Mouse (Mus musculus) hindbrain, embryonic 11.5 days (tissue): ENCODE measurements around the gene Arhgef38. TPM values are rescaled to one million over a fixed set of nuclear protein-coding genes. Genes with fewer than 3 reads are reported as not detected.
A peak's percentile ranks its signal among the peaks of the same experiment; 100 is the strongest.

Experiments
- ATAC-seq: fragments of 200-750 bp; cut with Nextera tagmentation; 2 replicates; pipeline ENCODE4 v1.8.0; 2017; ENCODE audit warnings: mild to moderate bottlenecking, moderate TSS enrichment, moderate library complexity; ENCODE audit not compliant: low FRiP score
- DNase-seq: peaks from one replicate; pipeline ENCODE4 v3.0.0-alpha.2; 2015; ENCODE audit warnings: low spot score
- H3K27ac ChIP-seq: fragments of 300-500 bp; sonication (generic); 2 replicates; pipeline ENCODE4 v1.5.1; 2014; ENCODE audit warnings: mild to moderate bottlenecking, low read depth, low read length
- H3K27me3 ChIP-seq: fragments of 300-500 bp; sonication (generic); 2 replicates; pipeline ENCODE4 v1.6.1; 2014; ENCODE audit warnings: mild to moderate bottlenecking, low read length, moderate library complexity, mixed read lengths; ENCODE audit not compliant: control insufficient read depth, insufficient read depth
- H3K36me3 ChIP-seq: fragments of 300-500 bp; sonication (generic); 2 replicates; pipeline ENCODE4 v1.6.1; 2014; ENCODE audit warnings: mild to moderate bottlenecking, low read length, moderate library complexity, mixed read lengths; ENCODE audit not compliant: control insufficient read depth, insufficient read depth
- H3K4me1 ChIP-seq: fragments of 300-500 bp; sonication (generic); replicated peaks from 2 replicates; pipeline ENCODE4 v1.6.1; 2014; ENCODE audit warnings: low read length, mixed read lengths; ENCODE audit not compliant: control insufficient read depth, insufficient read depth
- H3K4me2 ChIP-seq: fragments of 300-500 bp; sonication (generic); replicated peaks from 2 replicates; pipeline ENCODE4 v1.6.1; 2014; ENCODE audit warnings: mild to moderate bottlenecking, low read depth, low read length
- H3K4me3 ChIP-seq: fragments of 300-500 bp; sonication (generic); 2 replicates; pipeline ENCODE4 v1.5.1; 2014; ENCODE audit warnings: low read depth, low read length
- H3K9ac ChIP-seq: fragments of 300-500 bp; sonication (generic); 2 replicates; pipeline ENCODE4 v1.6.1; 2014; ENCODE audit warnings: low read depth, low read length
- H3K9me3 ChIP-seq: fragments of 300-500 bp; sonication (generic); 2 replicates; pipeline ENCODE4 v1.6.1; 2016; ENCODE audit warnings: low read length; ENCODE audit not compliant: control insufficient read depth
- WGBS: fragments of 180-500 bp; shearing (Covaris S2); extraction: QIAGEN DNeasy Blood & Tissue Kit; methylation state at CpG from one replicate; pipeline ENCODE4 v1.1.7; 2014; 5-methylcytosine and 5-hydroxymethylcytosine counted together
- polyA plus RNA-seq: library from polyadenylated mRNA; unstranded; fragments of >200 nt; fragmentation: Nextera tagmentation; extraction: Ambion mirVana; gene quantifications from 2 replicates; pipeline ENCODE4 v1.2.1, GENCODE M21; 2014

Arhgef38 gene
- polyA plus RNA-seq, 1 experiment from 2014 or later = 0.23 TPM

- no peak overlapping the region for H3K4me2 ChIP-seq
- H3K36me3 ChIP-seq = no peaks in the 10 kb centered on the region
- no peak for ATAC-seq
- no peak overlapping the region for H3K9ac ChIP-seq
- WGBS = 87% methylated on average over 5 of the region's 5 CpGs
- no peaks in the 10 kb centered on the region for H3K4me1 ChIP-seq
- H3K4me3 ChIP-seq = no peak overlapping the region
- no peak for DNase-seq
- no peak overlapping the region for H3K27ac ChIP-seq
- no peaks in the 10 kb centered on the region for H3K9me3 ChIP-seq
- H3K27me3 ChIP-seq = no peaks in the 10 kb centered on the region
These were observed 76.5 kb downstream of the Arhgef38 start for GRCm38 (mm10) chr3:133158260-133158659.

- 77% methylated on average over 8 of the region's 8 CpGs for WGBS
- H3K9me3 ChIP-seq = no peaks in the 10 kb centered on the region
- H3K27ac ChIP-seq = no peak overlapping the region
- H3K4me3 ChIP-seq = no peak overlapping the region
- DNase-seq (no peak), ATAC-seq (no peak)
- no peaks in the 10 kb centered on the region for H3K36me3 ChIP-seq
- H3K4me1 ChIP-seq = no peaks in the 10 kb centered on the region
- H3K4me2 ChIP-seq = no peak overlapping the region
- no peaks in the 10 kb centered on the region for H3K27me3 ChIP-seq
- H3K9ac ChIP-seq = no peak overlapping the region
These were observed 80.1 kb downstream of the Arhgef38 start for GRCm38 (mm10) chr3:133154683-133155082.

- WGBS = 83% methylated on average over 6 of the region's 6 CpGs
- DNase-seq (no peak), ATAC-seq (no peak)
- H3K9ac ChIP-seq = no peak overlapping the region
- no peaks in the 10 kb centered on the region for H3K36me3 ChIP-seq
- no peak overlapping the region for H3K4me2 ChIP-seq
- no peak overlapping the region for H3K4me3 ChIP-seq
- H3K9me3 ChIP-seq = no peaks in the 10 kb centered on the region
- no peaks in the 10 kb centered on the region for H3K27me3 ChIP-seq
- H3K27ac ChIP-seq = no peak overlapping the region
- no peaks in the 10 kb centered on the region for H3K4me1 ChIP-seq
These were observed 81.1 kb downstream of the Arhgef38 start for GRCm38 (mm10) chr3:133153629-133154028.

GRCm38 (mm10) chr3:133152831-133153230 is 81.9 kb downstream of the Arhgef38 start:
- no peaks in the 10 kb centered on the region for H3K4me1 ChIP-seq
- no peak overlapping the region for H3K4me2 ChIP-seq
- whole genome bisulfite sequencing = 55% methylated on average over 1 of the region's 1 CpGs
- no peaks in the 10 kb centered on the region for H3K9me3 ChIP-seq
- no peak overlapping the region for H3K27ac ChIP-seq
- DNase-seq = no peak
- no peak for ATAC-seq
- no peak overlapping the region for H3K4me3 ChIP-seq
- H3K27me3 ChIP-seq = no peaks in the 10 kb centered on the region
- H3K9ac ChIP-seq = no peak overlapping the region
- H3K36me3 ChIP-seq = no peaks in the 10 kb centered on the region

GRCm38 (mm10) chr3:133151629-133152028 is 83.1 kb downstream of the Arhgef38 start:
- Histone ChIP-seq H3K9me3 (no peaks in the 10 kb centered on the region), H3K27me3 (no peaks in the 10 kb centered on the region), H3K4me3 (no peak overlapping the region), H3K4me1 (no peaks in the 10 kb centered on the region), H3K27ac (no peak overlapping the region), H3K36me3 (no peaks in the 10 kb centered on the region), H3K9ac (no peak overlapping the region), H3K4me2 (no peak overlapping the region)
- 83% methylated on average over 6 of the region's 6 CpGs for WGBS
- no peak for DNase-seq
- ATAC-seq = peak; percentile 53

GRCm38 (mm10) chr3:133144511-133145147 is 90.1 kb downstream of the Arhgef38 start:
- Histone ChIP-seq H3K27ac (no peak overlapping the region), H3K36me3 (no peaks in the 10 kb centered on the region), H3K27me3 (no peaks in the 10 kb centered on the region), H3K9me3 (no peaks in the 10 kb centered on the region), H3K4me2 (no peak overlapping the region), H3K9ac (no peak overlapping the region), H3K4me1 (no peaks in the 10 kb centered on the region), H3K4me3 (no peak overlapping the region)
- WGBS = 89% methylated on average over 6 of the region's 6 CpGs
- DNase-seq (no peak), ATAC-seq (no peak)

- H3K27me3 ChIP-seq = no peaks in the 10 kb centered on the region
- H3K27ac ChIP-seq = no peak overlapping the region
- 93% methylated on average over 6 of the region's 6 CpGs for WGBS
- no peak overlapping the region for H3K4me2 ChIP-seq
- H3K4me1 ChIP-seq = no peaks in the 10 kb centered on the region
- no peaks in the 10 kb centered on the region for H3K9me3 ChIP-seq
- H3K9ac ChIP-seq = no peak overlapping the region
- H3K36me3 ChIP-seq = no peaks in the 10 kb centered on the region
- no peak overlapping the region for H3K4me3 ChIP-seq
- ATAC-seq (no peak), DNase-seq (no peak)
These were observed 92.9 kb downstream of the Arhgef38 start for GRCm38 (mm10) chr3:133141877-133142276.

GRCm38 (mm10) chr3:133132611-133133010 is 102.1 kb downstream of the Arhgef38 start:
- Histone ChIP-seq H3K4me1 (no peaks in the 10 kb centered on the region), H3K9me3 (no peaks in the 10 kb centered on the region), H3K27me3 (no peaks in the 10 kb centered on the region), H3K36me3 (no peaks in the 10 kb centered on the region), H3K9ac (no peak overlapping the region), H3K27ac (no peak overlapping the region), H3K4me2 (no peak overlapping the region), H3K4me3 (no peak overlapping the region)
- WGBS = 66% methylated on average over 8 of the region's 8 CpGs
- DNase-seq (no peak), ATAC-seq (no peak)

GRCm38 (mm10) chr3:133131372-133131771 is 103.4 kb downstream of the Arhgef38 start:
- Histone ChIP-seq H3K27ac (no peak overlapping the region), H3K9ac (no peak overlapping the region), H3K4me3 (no peak overlapping the region), H3K36me3 (no peaks in the 10 kb centered on the region), H3K27me3 (no peaks in the 10 kb centered on the region), H3K4me2 (no peak overlapping the region), H3K9me3 (no peaks in the 10 kb centered on the region), H3K4me1 (no peaks in the 10 kb centered on the region)
- DNase-seq (no peak), ATAC-seq (no peak)
- 93% methylated on average over 5 of the region's 5 CpGs for WGBS
